Mouse (Mus musculus) ES-E14 (cell line): ENCODE results near the gene Tspan32. TPM values are rescaled to one million over a fixed set of nuclear protein-coding genes. Genes with fewer than 3 reads are reported as not detected.

Source experiments
- DNase-seq: peaks from one replicate; pipeline ENCODE4 v3.0.0-alpha.2; 2013; ENCODE audit warnings: low read depth, low spot score
- H3K27ac ChIP-seq: 2 replicates; pipeline ENCODE4 v1.5.1; 2012; ENCODE audit warnings: low read depth, mild to moderate bottlenecking, low read length, moderate library complexity, mixed read lengths; ENCODE audit not compliant: poor library complexity, insufficient read depth, severe bottlenecking
- H3K36me3 ChIP-seq: 2 replicates; pipeline ENCODE4 v1.6.1; 2012; ENCODE audit warnings: mild to moderate bottlenecking, low read length, moderate library complexity, mixed read lengths; ENCODE audit not compliant: control insufficient read depth, poor library complexity, insufficient read depth, severe bottlenecking
- H3K4me1 ChIP-seq, 2 experiments: fragments of 150-350 bp in 1 of 2; sonication (generic) in 1 of 2; 2 replicates each; pipeline ENCODE4 v1.6.1; 2012; ENCODE audit warnings: low read length in 2 of 2, mild to moderate bottlenecking in 1 of 2, mixed read lengths in 1 of 2; ENCODE audit not compliant: control insufficient read depth in 2 of 2, insufficient read depth in 2 of 2, poor library complexity in 1 of 2
- H3K4me3 ChIP-seq, 2 experiments: fragments of 150-350 bp in 1 of 2; sonication (generic) in 1 of 2; 2 replicates each; pipeline ENCODE4 v1.5.1; 2012; ENCODE audit warnings: low read length in 2 of 2, low read depth in 1 of 2, mild to moderate bottlenecking in 1 of 2, mixed read lengths in 1 of 2; ENCODE audit not compliant: insufficient read depth in 1 of 2, poor library complexity in 1 of 2, severe bottlenecking in 1 of 2
- H3K9ac ChIP-seq: 2 replicates; pipeline ENCODE4 v1.6.1; 2012; ENCODE audit warnings: low read depth, mild to moderate bottlenecking, low read length, mixed read lengths; ENCODE audit not compliant: poor library complexity, insufficient read depth, severe bottlenecking
- H3K9me3 ChIP-seq: fragments of 150-350 bp; sonication (generic); 2 replicates; pipeline ENCODE4 v1.6.1; 2012; ENCODE audit warnings: low read depth, mild to moderate bottlenecking, low read length; ENCODE audit not compliant: control insufficient read depth, insufficient read depth
- CHD2 ChIP-seq: IDR thresholded peaks from 2 replicates; pipeline ENCODE4 v1.6.1; 2014; ENCODE audit warnings: mild to moderate bottlenecking, low read depth, low read length, inconsistent platforms
- HCFC1 ChIP-seq: IDR thresholded peaks from 2 replicates; pipeline ENCODE4 v1.6.1; 2012; ENCODE audit warnings: low read length, inconsistent platforms, borderline replicate concordance; ENCODE audit not compliant: insufficient read depth
- MAFK ChIP-seq: IDR thresholded peaks from 2 replicates; pipeline ENCODE4 v1.6.1; 2014; ENCODE audit warnings: mild to moderate bottlenecking, low read depth, low read length, inconsistent platforms; ENCODE audit not compliant: insufficient read depth
- ZC3H11A ChIP-seq: IDR thresholded peaks from 2 replicates; pipeline ENCODE4 v1.6.1; 2012; ENCODE audit warnings: low read depth, mild to moderate bottlenecking, inconsistent platforms, low read length, borderline replicate concordance
- ZNF384 ChIP-seq: IDR thresholded peaks from 2 replicates; pipeline ENCODE4 v1.6.1; 2012; ENCODE audit warnings: low read depth, low read length, inconsistent platforms
- in situ Hi-C, 2 experiments: fragments of 600-800 bp; cut with MboI; formaldehyde crosslinking; loops; one replicate each; pipeline ENCODE4 v1.15.1; 2025; ENCODE audit warnings: low sequenced_read_pairs in 2 of 2, inconsistent platforms in 1 of 2; ENCODE audit not compliant: unreplicated experiment in 2 of 2
- total RNA-seq: library from RNA; depleted of rRNA; stranded (reverse); fragments of 300-350 nt; gene quantifications from 2 replicates; pipeline ENCODE4 v1.2.3, GENCODE M21; 2012

The Tspan32 gene
- total RNA-seq, 1 experiment, result 4.3 TPM

- H3K4me3 ChIP-seq, result peak overlapping the region; percentile 80 to 86
- peaks cover 28% of the 10 kb centered on the region for H3K36me3 ChIP-seq
- H3K9ac ChIP-seq, result peak overlapping the region; percentile 84
- TF ChIP-seq ZC3H11A, result no peak
- no peak for TF ChIP-seq ZNF384
- no peak for TF ChIP-seq MAFK
- TF ChIP-seq HCFC1, result no peak
- no peak for TF ChIP-seq CHD2
- in situ Hi-C loops, result no loop called here
- no peak for DNase-seq
- H3K9me3 ChIP-seq, result no peaks in the 10 kb centered on the region
- H3K27ac ChIP-seq, result peak overlapping the region; percentile 6; the same call in 1 of the 2 replicates
- H3K4me1 ChIP-seq, result peaks cover 3 to 21% of the 10 kb centered on the region in 2 experiments; a peak in 3 of 4 replicates
Measured at GRCm38 (mm10) chr7:143053961-143054611, 49.2 kb downstream of the Tspan32 start.

DNA sequence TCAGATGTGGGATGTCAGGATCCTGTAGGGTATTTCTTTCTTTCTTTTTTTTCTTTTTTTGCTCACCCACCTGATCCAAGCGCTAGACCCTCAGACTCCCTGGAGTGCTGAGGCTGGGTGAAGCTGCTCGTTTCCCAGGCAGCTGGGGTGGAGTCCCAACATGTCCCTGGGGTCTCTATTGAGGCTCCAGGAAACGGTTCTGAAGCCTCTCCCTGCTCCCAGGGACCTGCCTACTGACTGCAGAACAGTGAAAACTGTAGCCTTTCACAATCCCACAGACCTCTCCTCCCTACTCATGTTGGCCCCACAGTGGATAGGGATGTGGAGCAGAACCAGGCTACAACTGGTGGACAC, 49.7 kb downstream of the Tspan32 start:
- peaks cover 3 to 18% of the 10 kb centered on the region in 2 experiments; a peak in 3 of 4 replicates for H3K4me1 ChIP-seq
- peak overlapping the region; percentile 84 for H3K9ac ChIP-seq
- no peak for TF ChIP-seq CHD2
- TF ChIP-seq HCFC1, result no peak
- TF ChIP-seq ZNF384, result no peak
- no peak for TF ChIP-seq ZC3H11A
- no peak for TF ChIP-seq MAFK
- no peak for DNase-seq
- in situ Hi-C loops, result no loop called here
- H3K36me3 ChIP-seq, result peaks cover 31% of the 10 kb centered on the region
- H3K9me3 ChIP-seq, result no peaks in the 10 kb centered on the region
- H3K4me3 ChIP-seq, result peak overlapping the region; percentile 80 to 86
- peak overlapping the region; percentile 6; the same call in 1 of the 2 replicates for H3K27ac ChIP-seq

GRCm38 (mm10) chr7:143055001-143055400, 50.2 kb downstream of the Tspan32 start:
- no peak for DNase-seq
- in situ Hi-C loops, result no loop called here
- peak overlapping the region; percentile 84 for H3K9ac ChIP-seq
- H3K9me3 ChIP-seq, result no peaks in the 10 kb centered on the region
- peaks cover 31% of the 10 kb centered on the region for H3K36me3 ChIP-seq
- H3K27ac ChIP-seq, result peak overlapping the region; percentile 6; the same call in 1 of the 2 replicates
- peak overlapping the region; percentile 80 to 86 for H3K4me3 ChIP-seq
- peaks cover 3 to 18% of the 10 kb centered on the region in 2 experiments; a peak in 3 of 4 replicates for H3K4me1 ChIP-seq
- TF ChIP-seq CHD2 (no peak), ZNF384 (no peak), ZC3H11A (no peak), HCFC1 (no peak), MAFK (no peak)

DNA sequence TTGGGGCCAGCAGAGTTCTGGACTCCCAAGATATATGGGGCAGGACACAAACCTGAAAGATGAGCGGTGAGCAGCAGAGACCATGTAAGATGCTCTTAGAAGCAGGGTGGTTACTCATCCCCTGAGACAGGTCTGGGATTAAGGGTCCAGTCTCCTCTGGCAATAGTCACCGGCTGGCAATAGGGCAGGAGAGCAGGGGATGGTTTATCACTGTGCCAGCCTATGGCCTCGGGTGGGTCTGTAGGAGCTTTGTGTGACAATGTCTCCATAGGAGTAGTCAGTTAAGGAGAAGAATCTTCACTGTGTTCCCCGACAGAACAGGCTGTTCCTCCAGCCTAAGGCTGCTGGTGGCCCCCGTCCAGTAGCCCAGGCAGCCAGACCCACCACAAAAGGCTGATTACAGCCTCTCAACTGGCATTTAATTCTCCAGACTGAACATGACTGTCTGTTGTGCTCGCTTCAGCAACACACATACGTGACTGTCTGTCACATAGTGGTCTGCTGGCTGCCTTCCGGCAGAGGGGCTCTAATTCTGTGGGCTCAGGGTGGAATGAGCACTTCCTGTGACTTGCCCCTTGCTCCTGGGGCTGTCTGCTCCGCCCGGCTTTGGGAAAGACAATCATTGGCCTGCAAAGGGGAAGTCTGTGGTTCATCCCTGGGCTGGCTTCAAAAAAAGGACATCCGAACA, 50.8 kb downstream of the Tspan32 start:
- no peak for DNase-seq
- TF ChIP-seq ZC3H11A (no peak), CHD2 (no peak), MAFK (no peak), ZNF384 (no peak), HCFC1 (no peak)
- Histone ChIP-seq H3K27ac (no peak overlapping the region), H3K9me3 (no peaks in the 10 kb centered on the region), H3K4me3 (peak overlapping the region; percentile 8 to 86; a peak in 1 of 4 replicates), H3K4me1 (peaks cover 3 to 18% of the 10 kb centered on the region in 2 experiments; a peak in 3 of 4 replicates), H3K9ac (0 out of 2 replicates have a peak overlapping the region, but pooled peaks have one; percentile 5), H3K36me3 (peaks cover 34% of the 10 kb centered on the region)
- in situ Hi-C loops, result no loop called here
